Mouse (Mus musculus): ENCODE measurements around the gene Arl5a. TPM values are rescaled to one million over a fixed set of nuclear protein-coding genes. Genes with fewer than 3 reads are reported as not detected.
A peak's percentile ranks its signal among the peaks of the same experiment; 100 is the strongest.

The Arl5a gene
- total and polyA plus RNA-seq, 3 experiments: 10.0 to 33.9 (median 32.5) TPM

DNA sequence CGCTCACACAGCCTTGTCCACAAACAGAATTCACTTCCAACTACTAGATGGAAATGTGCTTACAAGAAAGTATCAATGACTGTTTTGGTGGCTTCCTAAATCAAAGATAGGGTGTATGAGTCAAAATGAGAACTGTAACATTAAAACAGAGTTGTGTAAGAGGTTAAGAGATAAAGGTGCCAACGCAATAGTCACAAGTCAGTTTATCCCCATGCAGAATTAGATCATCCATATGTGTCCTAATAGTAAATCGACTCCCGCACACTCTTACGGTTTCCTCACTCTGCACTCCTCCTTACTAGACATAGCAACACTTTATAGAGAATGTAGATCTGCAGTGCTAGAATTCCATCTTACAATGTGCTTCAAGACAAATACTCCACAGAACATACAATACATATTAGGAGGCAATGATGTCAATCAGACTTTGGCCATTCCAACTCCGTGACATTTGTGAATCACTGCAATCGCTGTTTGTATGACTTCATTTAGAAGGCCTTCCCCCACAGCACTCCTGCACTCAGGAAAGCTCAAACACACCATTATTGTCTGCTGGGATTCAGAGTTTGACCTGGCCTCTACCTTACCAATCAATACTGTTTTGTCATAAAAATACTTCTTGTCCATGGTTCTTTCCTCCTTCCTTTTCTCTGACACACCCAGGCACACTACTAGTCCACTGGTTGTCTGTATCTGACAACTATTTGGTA lies 4.5 kb downstream of the Arl5a start:
- Histone ChIP-seq H3K27me3 (ENCODE audit: control insufficient read depth, insufficient read depth, low read length) (no peaks in the 10 kb centered on the region), H3K4me3 (no peak overlapping the region), H3K79me2 (replicated peaks; ENCODE audit: control insufficient read depth, insufficient read depth, low read length) (peaks cover 13% of the 10 kb centered on the region), H3K27ac (no peak overlapping the region), H3K4me1 (ENCODE audit: control insufficient read depth, insufficient read depth, low read length) (peaks cover 25% of the 10 kb centered on the region), H3K36me3 (ENCODE audit: control insufficient read depth, insufficient read depth, low read length) (peaks cover 36% of the 10 kb centered on the region), H3K9ac (ENCODE audit: low read depth, low read length) (no peak overlapping the region)
- intact Hi-C loops (cut with DNase I): loop anchor here (5.0 to 10.0 kb wide), 4 partner anchors 152 to 775 kb away; partner anchors contain the start of genes Arl6ip6, Prpf40a and Rif1
- no peak for DNase-seq
- no peak for TF ChIP-seq CTCF (IDR thresholded peaks at IDR 0.05)
- no peak for TF ChIP-seq POLR2A (IDR thresholded peaks at IDR 0.05; ENCODE audit: insufficient read depth, low read depth, low read length)
- no peak for TF ChIP-seq EP300 (IDR thresholded peaks at IDR 0.05; ENCODE audit: insufficient read depth, low read depth, low read length)
- 76% methylated on average over 7 of the region's 7 CpGs for WGBS

DNA sequence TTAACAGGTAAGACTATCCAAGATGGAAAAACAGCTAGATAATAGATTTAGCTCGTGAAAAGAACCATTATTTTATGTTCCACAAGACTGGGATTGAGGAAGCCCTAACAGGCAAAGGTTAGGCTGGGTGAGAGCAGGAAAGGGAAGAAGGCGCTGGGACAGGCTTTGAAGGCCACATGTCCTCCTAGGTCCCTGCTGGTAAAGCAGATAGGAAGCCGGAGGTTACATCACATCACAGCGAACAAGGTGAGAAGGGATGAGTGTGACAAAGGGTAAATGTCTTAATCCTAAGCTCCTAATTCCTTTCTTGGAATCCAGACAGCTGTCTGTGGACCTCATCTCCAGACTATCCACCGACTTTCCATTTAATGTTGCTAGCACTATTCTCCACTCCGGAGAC lies 5.4 kb downstream of the Arl5a start:
- Histone ChIP-seq H3K9ac (ENCODE audit: low read depth, low read length) (no peak overlapping the region), H3K4me3 (no peak overlapping the region), H3K79me2 (replicated peaks; ENCODE audit: control insufficient read depth, insufficient read depth, low read length) (peaks cover 13% of the 10 kb centered on the region), H3K27ac (no peak overlapping the region), H3K27me3 (ENCODE audit: control insufficient read depth, insufficient read depth, low read length) (no peaks in the 10 kb centered on the region), H3K36me3 (ENCODE audit: control insufficient read depth, insufficient read depth, low read length) (peaks cover 36% of the 10 kb centered on the region), H3K4me1 (ENCODE audit: control insufficient read depth, insufficient read depth, low read length) (peaks cover 25% of the 10 kb centered on the region)
- intact Hi-C loops (cut with DNase I): no loop called here
- TF ChIP-seq CTCF (IDR thresholded peaks at IDR 0.05): no peak
- no peak for TF ChIP-seq EP300 (IDR thresholded peaks at IDR 0.05; ENCODE audit: insufficient read depth, low read depth, low read length)
- TF ChIP-seq POLR2A (IDR thresholded peaks at IDR 0.05; ENCODE audit: insufficient read depth, low read depth, low read length): no peak
- no peak for DNase-seq
- 35% methylated on average over 6 of the region's 6 CpGs for WGBS

DNA sequence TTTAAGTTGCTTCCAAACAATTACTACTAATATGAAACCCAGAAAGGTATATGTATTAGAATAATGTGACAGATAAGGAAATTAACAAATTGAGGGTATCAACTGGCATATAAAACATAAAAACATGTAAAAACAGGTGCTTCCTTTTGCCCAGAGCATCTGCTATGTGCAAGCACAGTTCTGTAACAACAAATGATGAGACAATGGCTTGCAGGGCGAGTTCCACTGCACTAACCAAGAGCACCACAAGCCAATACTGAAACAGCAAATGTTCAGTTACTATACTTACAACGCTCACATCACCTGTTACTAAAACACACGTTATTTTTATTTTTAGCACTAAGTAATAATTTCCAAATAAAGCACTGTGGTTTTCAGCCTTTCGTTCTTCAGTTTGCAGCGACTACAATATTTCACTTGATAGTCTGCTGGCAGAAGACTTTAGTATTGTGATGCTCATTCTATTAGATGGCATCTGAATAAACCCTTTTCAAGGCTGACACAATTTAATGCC lies 12.1 kb downstream of the Arl5a start:
- no peaks in the 10 kb centered on the region; the same call in 1 of the 2 replicates for H3K79me2 ChIP-seq (replicated peaks; ENCODE audit: control insufficient read depth, insufficient read depth, low read length)
- WGBS: 83% methylated on average over 5 of the region's 5 CpGs
- intact Hi-C loops (cut with DNase I): no loop called here
- no peak overlapping the region for H3K27ac ChIP-seq
- DNase-seq: no peak
- no peaks in the 10 kb centered on the region for H3K27me3 ChIP-seq (ENCODE audit: control insufficient read depth, insufficient read depth, low read length)
- peaks cover 9% of the 10 kb centered on the region for H3K36me3 ChIP-seq (ENCODE audit: control insufficient read depth, insufficient read depth, low read length)
- TF ChIP-seq EP300 (IDR thresholded peaks at IDR 0.05; ENCODE audit: insufficient read depth, low read depth, low read length): no peak
- TF ChIP-seq POLR2A (IDR thresholded peaks at IDR 0.05; ENCODE audit: insufficient read depth, low read depth, low read length): no peak
- no peak for TF ChIP-seq CTCF (IDR thresholded peaks at IDR 0.05)
- peaks cover 1% of the 10 kb centered on the region for H3K4me1 ChIP-seq (ENCODE audit: control insufficient read depth, insufficient read depth, low read length)
- H3K4me3 ChIP-seq: no peak overlapping the region
- H3K9ac ChIP-seq (ENCODE audit: low read depth, low read length): no peak overlapping the region

DNA sequence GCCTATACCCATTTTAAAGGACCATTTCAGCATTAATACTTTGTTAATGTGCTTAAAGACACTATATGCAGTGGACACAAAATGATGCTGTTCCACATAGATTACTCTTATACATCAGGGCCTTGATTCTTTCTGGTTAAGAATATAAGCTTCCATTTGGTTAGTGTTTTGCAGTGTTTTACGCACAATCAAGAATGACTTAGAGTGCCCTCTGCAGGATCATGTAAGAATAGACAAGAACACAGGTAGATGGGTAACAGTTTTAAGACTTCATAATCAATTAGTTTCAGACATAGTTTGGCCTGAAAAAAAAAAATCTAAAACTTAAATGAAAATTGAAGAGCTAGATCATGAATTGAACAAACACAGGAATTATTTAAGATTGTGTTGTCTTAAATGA lies 18.2 kb downstream of the Arl5a start:
- intact Hi-C loops (cut with DNase I): loop anchor here (1.0 to 5.0 kb wide), 3 partner anchors 44 to 186 kb away; no protein-coding TSS in a partner anchor
- TF ChIP-seq POLR2A (IDR thresholded peaks at IDR 0.05; ENCODE audit: insufficient read depth, low read depth, low read length) (no peak), CTCF (IDR thresholded peaks at IDR 0.05) (peak; percentile 79)
- no peak overlapping the region for H3K9ac ChIP-seq (ENCODE audit: low read depth, low read length)
- H3K79me2 ChIP-seq (replicated peaks; ENCODE audit: control insufficient read depth, insufficient read depth, low read length): no peaks in the 10 kb centered on the region; the same call in 1 of the 2 replicates
- H3K4me3 ChIP-seq: no peak overlapping the region
- no peak overlapping the region for H3K27ac ChIP-seq
- 81% methylated on average over 1 of the region's 1 CpGs for WGBS
- H3K36me3 ChIP-seq (ENCODE audit: control insufficient read depth, insufficient read depth, low read length): peaks cover 7% of the 10 kb centered on the region
- DNase-seq: no peak
- H3K4me1 ChIP-seq (ENCODE audit: control insufficient read depth, insufficient read depth, low read length): no peaks in the 10 kb centered on the region
- no peaks in the 10 kb centered on the region for H3K27me3 ChIP-seq (ENCODE audit: control insufficient read depth, insufficient read depth, low read length)

DNA sequence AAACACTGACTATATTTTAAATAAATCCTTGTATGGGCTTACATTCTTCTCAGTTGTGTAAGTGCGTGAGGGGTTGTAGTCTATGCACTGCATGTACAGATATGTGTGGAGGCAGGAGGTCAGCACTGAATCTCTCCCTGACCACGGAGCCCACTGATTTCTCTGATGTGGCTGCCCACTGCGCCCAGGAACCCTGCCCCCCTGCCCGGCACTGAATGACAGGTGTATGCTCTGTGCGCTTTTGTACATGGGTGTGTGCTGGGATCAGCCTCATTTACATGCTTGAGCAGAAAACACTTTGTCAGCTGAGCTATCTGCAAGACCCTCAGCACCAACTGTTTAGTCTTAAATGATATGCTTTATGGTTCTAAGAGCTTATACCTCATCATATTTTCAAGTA lies 19.5 kb downstream of the Arl5a start:
- Histone ChIP-seq H3K4me3 (no peak overlapping the region), H3K79me2 (replicated peaks; ENCODE audit: control insufficient read depth, insufficient read depth, low read length) (no peaks in the 10 kb centered on the region; the same call in 1 of the 2 replicates), H3K27me3 (ENCODE audit: control insufficient read depth, insufficient read depth, low read length) (no peaks in the 10 kb centered on the region), H3K9ac (ENCODE audit: low read depth, low read length) (no peak overlapping the region), H3K4me1 (ENCODE audit: control insufficient read depth, insufficient read depth, low read length) (no peaks in the 10 kb centered on the region), H3K27ac (no peak overlapping the region), H3K36me3 (ENCODE audit: control insufficient read depth, insufficient read depth, low read length) (peaks cover 4% of the 10 kb centered on the region; the same call in 1 of the 2 replicates)
- DNase-seq: no peak
- intact Hi-C loops (cut with DNase I): loop anchor here (5.0 kb wide), 2 partner anchors 43 to 187 kb away; no protein-coding TSS in a partner anchor
- 93% methylated on average over 5 of the region's 5 CpGs for WGBS
- TF ChIP-seq CTCF (IDR thresholded peaks at IDR 0.05): no peak
- no peak for TF ChIP-seq POLR2A (IDR thresholded peaks at IDR 0.05; ENCODE audit: insufficient read depth, low read depth, low read length)
- TF ChIP-seq EP300 (IDR thresholded peaks at IDR 0.05; ENCODE audit: insufficient read depth, low read depth, low read length): no peak

DNA sequence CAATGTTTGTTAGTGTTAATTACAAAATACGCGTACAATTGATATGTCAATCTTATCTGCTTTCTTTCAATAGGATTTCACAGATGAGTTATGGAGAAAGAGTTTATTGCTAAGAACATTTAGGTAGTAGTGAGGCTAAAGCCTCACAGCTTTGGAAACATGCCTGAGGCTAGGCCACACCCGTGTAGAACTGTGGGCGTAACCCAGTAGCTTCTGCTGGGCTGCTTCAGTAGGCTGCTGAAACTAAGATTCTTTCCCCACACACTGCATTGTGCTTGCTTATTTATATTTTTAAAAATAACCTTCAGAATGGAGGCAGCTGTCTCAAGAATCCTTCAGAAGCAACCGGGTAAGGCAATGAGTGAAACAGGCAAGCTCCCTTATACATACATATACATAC lies 30.2 kb downstream of the Arl5a start:
- intact Hi-C loops (cut with DNase I): no loop called here
- no peak for DNase-seq
- 75% methylated on average over 5 of the region's 5 CpGs for WGBS

More for the DNA sequence above, 30.2 kb downstream of the Arl5a start:
- TF ChIP-seq POLR2A (IDR thresholded peaks at IDR 0.05; ENCODE audit: insufficient read depth, low read depth, low read length) (no peak), EP300 (IDR thresholded peaks at IDR 0.05; ENCODE audit: insufficient read depth, low read depth, low read length) (no peak), CTCF (IDR thresholded peaks at IDR 0.05) (no peak)
- H3K27ac ChIP-seq: no peak overlapping the region
- H3K4me1 ChIP-seq (ENCODE audit: control insufficient read depth, insufficient read depth, low read length): no peaks in the 10 kb centered on the region; the same call in 1 of the 2 replicates
- H3K4me3 ChIP-seq: no peak overlapping the region
- no peaks in the 10 kb centered on the region for H3K79me2 ChIP-seq (replicated peaks; ENCODE audit: control insufficient read depth, insufficient read depth, low read length)
- H3K27me3 ChIP-seq (ENCODE audit: control insufficient read depth, insufficient read depth, low read length): no peaks in the 10 kb centered on the region
- H3K9ac ChIP-seq (ENCODE audit: low read depth, low read length): no peak overlapping the region
- H3K36me3 ChIP-seq (ENCODE audit: control insufficient read depth, insufficient read depth, low read length): no peaks in the 10 kb centered on the region
